Mouse (Mus musculus) heart, postnatal 0 days (tissue): ENCODE results near the gene Hjurp. TPM values are rescaled to one million over a fixed set of nuclear protein-coding genes. Genes with fewer than 3 reads are reported as not detected.
"Not testable (repeated sequence)": the region's sequence is repeated elsewhere in the genome, so short reads cannot be mapped to it uniquely, and the experiment has no call there.

Experiments used
- ATAC-seq: fragments of 200-750 bp; cut with Nextera tagmentation; 2 replicates; pipeline ENCODE4 v1.8.0; 2017; ENCODE audit warnings: low read depth, moderate number of reproducible peaks, moderate library complexity; ENCODE audit not compliant: insufficient read depth
- DNase-seq: peaks from one replicate; pipeline ENCODE4 v3.0.0-alpha.2; 2016; ENCODE audit warnings: low spot score
- H3K27ac ChIP-seq: fragments of 300-500 bp; sonication (generic); 2 replicates; pipeline ENCODE4 v1.5.1; 2014; ENCODE audit warnings: low read depth, mild to moderate bottlenecking
- H3K27me3 ChIP-seq: fragments of 300-500 bp; sonication (generic); 2 replicates; pipeline ENCODE4 v1.6.1; 2014; ENCODE audit warnings: low read length, mixed read lengths; ENCODE audit not compliant: control insufficient read depth, insufficient read depth
- H3K36me3 ChIP-seq: fragments of 300-500 bp; sonication (generic); replicated peaks from 2 replicates; pipeline ENCODE4 v1.6.1; 2014; ENCODE audit warnings: low read length, mixed read lengths; ENCODE audit not compliant: control insufficient read depth, insufficient read depth
- H3K4me1 ChIP-seq: fragments of 300-500 bp; sonication (generic); 2 replicates; pipeline ENCODE4 v1.6.1; 2014; ENCODE audit warnings: antibody characterized with exemption; ENCODE audit not compliant: control insufficient read depth, insufficient read depth
- H3K4me2 ChIP-seq: fragments of 300-500 bp; sonication (generic); 2 replicates; pipeline ENCODE4 v1.6.1; 2014; ENCODE audit warnings: low read depth, mild to moderate bottlenecking, low read length, moderate library complexity
- H3K4me3 ChIP-seq: fragments of 300-500 bp; sonication (generic); 2 replicates; pipeline ENCODE4 v1.5.1; 2014; ENCODE audit warnings: low read depth, low read length
- H3K9ac ChIP-seq: fragments of 300-500 bp; sonication (generic); replicated peaks from 2 replicates; pipeline ENCODE4 v1.6.1; 2014; ENCODE audit warnings: low read depth, low read length, mixed read lengths
- H3K9me3 ChIP-seq: fragments of 300-500 bp; sonication (generic); replicated peaks from 2 replicates; pipeline ENCODE4 v1.6.1; 2016; ENCODE audit warnings: low read length; ENCODE audit not compliant: control insufficient read depth
- CTCF ChIP-seq: IDR thresholded peaks from 2 replicates; pipeline ENCODE4 v1.5.1; 2016; ENCODE audit warnings: antibody characterized with exemption, control low read depth, low read depth
- EP300 ChIP-seq: IDR thresholded peaks from 2 replicates; pipeline ENCODE4 v1.6.1; 2016; ENCODE audit warnings: antibody characterized with exemption, low read depth
- WGBS: fragments of 180-500 bp; shearing (Covaris S2); extraction: QIAGEN DNeasy Blood & Tissue Kit; methylation state at CpG from one replicate; pipeline ENCODE4 v1.1.7; 2014; 5-methylcytosine and 5-hydroxymethylcytosine counted together
- polyA plus RNA-seq: library from polyadenylated mRNA; unstranded; fragments of >200 nt; fragmentation: Nextera tagmentation; extraction: Ambion mirVana; gene quantifications from 2 replicates; pipeline ENCODE4 v1.2.1, GENCODE M21; 2015
- total RNA-seq: library from RNA; depleted of rRNA; stranded (reverse); fragments of >200 nt; gene quantifications from 2 replicates; pipeline ENCODE4 v1.2.3, GENCODE M21; 2014; ENCODE audit warnings: low replicate concordance

Hjurp gene
- total and polyA plus RNA-seq, 2 experiments from 2014 or later = 28.0 to 95.2 TPM

- no peaks in the 10 kb centered on the region for H3K36me3 ChIP-seq
- peaks cover 38% of the 10 kb centered on the region for H3K9me3 ChIP-seq
- no peak overlapping the region for H3K4me3 ChIP-seq
- ATAC-seq (no peak), DNase-seq (no peak)
- TF ChIP-seq EP300 = no peak
- TF ChIP-seq CTCF = no peak
- H3K9ac ChIP-seq = no peak overlapping the region
- no peak overlapping the region for H3K4me2 ChIP-seq
- H3K27me3 ChIP-seq = no peaks in the 10 kb centered on the region
- H3K4me1 ChIP-seq = no peaks in the 10 kb centered on the region
- H3K27ac ChIP-seq = no peak overlapping the region
- 56% methylated on average over 2 of the region's 2 CpGs for WGBS
These were observed 53.2 kb downstream of the Hjurp start for GRCm38 (mm10) chr1:88224029-88224776.

GRCm38 (mm10) chr1:88223591-88223990 lies 53.8 kb downstream of the Hjurp start:
- no peak overlapping the region for H3K4me3 ChIP-seq
- 32% methylated on average over 1 of the region's 1 CpGs for WGBS
- H3K4me2 ChIP-seq = no peak overlapping the region
- ATAC-seq (no peak), DNase-seq (no peak)
- H3K27me3 ChIP-seq = no peaks in the 10 kb centered on the region
- no peaks in the 10 kb centered on the region for H3K4me1 ChIP-seq
- H3K27ac ChIP-seq = no peak overlapping the region
- no peaks in the 10 kb centered on the region for H3K36me3 ChIP-seq
- peaks cover 33% of the 10 kb centered on the region for H3K9me3 ChIP-seq
- no peak overlapping the region for H3K9ac ChIP-seq
- TF ChIP-seq CTCF = no peak
- no peak for TF ChIP-seq EP300

GRCm38 (mm10) chr1:88223011-88223515 lies 54.4 kb downstream of the Hjurp start:
- not testable (repeated sequence) for DNase-seq, H3K4me3 ChIP-seq

GRCm38 (mm10) chr1:88222216-88222615 lies 55.2 kb downstream of the Hjurp start:
- WGBS = 35% methylated on average over 2 of the region's 2 CpGs
- DNase-seq (no peak), ATAC-seq (no peak)
- no peaks in the 10 kb centered on the region for H3K4me1 ChIP-seq
- H3K36me3 ChIP-seq = no peaks in the 10 kb centered on the region
- no peak overlapping the region for H3K9ac ChIP-seq
- H3K27ac ChIP-seq = no peak overlapping the region
- TF ChIP-seq CTCF = no peak
- TF ChIP-seq EP300 = no peak
- no peak overlapping the region for H3K4me3 ChIP-seq
- peaks cover 25% of the 10 kb centered on the region for H3K9me3 ChIP-seq
- H3K4me2 ChIP-seq = no peak overlapping the region
- H3K27me3 ChIP-seq = no peaks in the 10 kb centered on the region

More at GRCm38 (mm10) chr1:88223011-88223515, 54.4 kb downstream of the Hjurp start:
- H3K27me3 ChIP-seq, H3K4me1 ChIP-seq, H3K36me3 ChIP-seq, H3K4me2 ChIP-seq, H3K27ac ChIP-seq, ATAC-seq, H3K9ac ChIP-seq: not testable (repeated sequence)
- H3K9me3 ChIP-seq = peaks cover 28% of the 10 kb centered on the region

GRCm38 (mm10) chr1:88220336-88220735 lies 57.1 kb downstream of the Hjurp start:
- no peaks in the 10 kb centered on the region for H3K36me3 ChIP-seq
- H3K27me3 ChIP-seq = no peaks in the 10 kb centered on the region
- H3K4me3 ChIP-seq = no peak overlapping the region
- H3K4me1 ChIP-seq = no peaks in the 10 kb centered on the region
- peaks cover 23% of the 10 kb centered on the region for H3K9me3 ChIP-seq
- no peak for TF ChIP-seq CTCF
- no peak for TF ChIP-seq EP300
- H3K27ac ChIP-seq = no peak overlapping the region
- no peak overlapping the region for H3K9ac ChIP-seq
- no peak for DNase-seq
- H3K4me2 ChIP-seq = no peak overlapping the region
- ATAC-seq = no peak

GRCm38 (mm10) chr1:88219054-88219453 lies 58.4 kb downstream of the Hjurp start:
- TF ChIP-seq CTCF (no peak), EP300 (no peak)
- Histone ChIP-seq H3K36me3 (no peaks in the 10 kb centered on the region), H3K4me3 (no peak overlapping the region), H3K4me2 (no peak overlapping the region), H3K27ac (no peak overlapping the region), H3K9ac (no peak overlapping the region), H3K9me3 (peaks cover 32% of the 10 kb centered on the region), H3K27me3 (no peaks in the 10 kb centered on the region), H3K4me1 (no peaks in the 10 kb centered on the region)
- ATAC-seq (no peak), DNase-seq (no peak)
- WGBS = 10% methylated on average over 1 of the region's 1 CpGs
